Mouse (Mus musculus): ENCODE results near the gene Myl4. TPM values are rescaled to one million over a fixed set of nuclear protein-coding genes. Genes with fewer than 3 reads are reported as not detected.
A peak's percentile ranks its signal among the peaks of the same experiment; 100 is the strongest.

The Myl4 gene
- total RNA-seq, 2 experiments from 2014 or later = 280 to 698 TPM

GRCm38 (mm10) chr11:104596365-104596764, 45.9 kb downstream of the Myl4 start:
- no peak for DNase-seq
- intact Hi-C loops (cut with DNase I) = loop anchor here (10.0 kb wide), 1 partner anchor 388 kb away; no protein-coding TSS in a partner anchor

DNA sequence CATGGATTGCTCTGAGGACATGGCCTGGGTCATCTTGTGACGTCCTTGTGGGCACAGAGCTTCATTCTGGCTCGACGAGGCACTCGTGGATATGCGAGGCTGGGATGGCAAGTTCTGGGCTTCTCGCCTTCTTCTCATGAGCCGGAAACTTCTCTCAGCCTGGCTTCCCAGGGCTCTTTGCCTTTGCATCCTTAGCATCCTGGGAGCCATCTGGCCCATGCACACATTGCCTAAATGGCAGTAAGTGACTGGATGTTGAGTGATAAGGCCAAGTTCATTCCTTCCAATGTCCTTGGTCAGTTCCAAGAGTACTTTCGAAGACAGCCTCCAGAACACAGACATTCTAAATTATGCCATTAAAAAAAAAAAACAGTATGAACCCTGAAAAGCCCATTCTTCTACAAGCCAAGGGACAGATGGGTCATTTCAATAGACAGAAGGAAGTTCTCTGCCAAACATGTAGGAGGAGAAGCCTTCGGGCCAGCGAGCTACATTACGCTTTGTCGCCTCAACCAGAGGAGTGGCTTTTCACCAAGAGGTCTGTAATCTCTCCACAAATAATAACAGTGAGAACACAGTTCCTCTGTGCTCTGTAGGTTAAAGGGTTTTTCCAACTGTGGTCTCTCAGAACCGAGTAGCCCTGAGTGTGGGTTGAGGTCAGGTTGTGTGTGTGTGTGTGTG, 48.9 kb downstream of the Myl4 start:
- intact Hi-C loops (cut with DNase I) = loop anchor here (10.0 kb wide), 1 partner anchor 385 kb away; no protein-coding TSS in a partner anchor
- peak in 1 of 2 experiments; percentile 29 for DNase-seq

DNA sequence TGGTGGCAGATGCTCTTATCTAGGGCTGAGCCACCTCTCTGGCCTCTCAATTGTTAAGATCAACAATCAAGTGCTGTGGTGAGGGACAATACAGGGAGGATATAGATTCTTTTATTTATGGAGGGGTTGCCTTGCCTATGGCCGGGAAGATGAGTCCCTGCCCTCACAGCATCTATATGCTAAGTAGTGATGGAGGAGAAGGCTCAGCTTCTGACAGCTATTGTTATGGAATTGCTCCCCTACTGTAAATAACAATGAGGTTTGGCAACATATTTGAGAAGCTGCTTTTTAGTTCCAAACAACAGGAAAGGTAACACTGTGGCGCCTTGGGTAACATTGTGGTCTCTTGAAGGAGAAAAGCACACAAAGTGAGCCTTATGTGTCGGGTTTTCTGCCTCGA, 50.2 kb downstream of the Myl4 start:
- DNase-seq = no peak
- intact Hi-C loops (cut with DNase I) = no loop called here

- DNase-seq = no peak
- intact Hi-C loops (cut with DNase I) = no loop called here
Observed at GRCm38 (mm10) chr11:104604192-104604591, 53.7 kb downstream of the Myl4 start.

GRCm38 (mm10) chr11:104607491-104608245, 57.2 kb downstream of the Myl4 start, which contains the start of gene Itgb3:
Gene Itgb3, plus strand, starts transcription at chr11:104608000.
- intact Hi-C loops (cut with DNase I) = no loop called here

GRCm38 (mm10) chr11:104608249-104608920, 57.9 kb downstream of the Myl4 start:
- intact Hi-C loops (cut with DNase I) = no loop called here
- DNase-seq = no peak

More at GRCm38 (mm10) chr11:104607491-104608245, 57.2 kb downstream of the Myl4 start, which contains the start of gene Itgb3:
- peak; percentile 83 to 85 for DNase-seq

- DNase-seq = no peak
- intact Hi-C loops (cut with DNase I) = no loop called here
Observed at GRCm38 (mm10) chr11:104609033-104609684, 58.7 kb downstream of the Myl4 start.

GRCm38 (mm10) chr11:104609733-104610132, 59.3 kb downstream of the Myl4 start:
- no peak for DNase-seq
- intact Hi-C loops (cut with DNase I) = no loop called here

GRCm38 (mm10) chr11:104611579-104612151, 61.2 kb downstream of the Myl4 start:
- no peak for DNase-seq
- intact Hi-C loops (cut with DNase I) = no loop called here

- intact Hi-C loops (cut with DNase I) = no loop called here
- no peak for DNase-seq
Observed at GRCm38 (mm10) chr11:104613551-104613950, 63.1 kb downstream of the Myl4 start.

GRCm38 (mm10) chr11:104614130-104614529, 63.7 kb downstream of the Myl4 start:
- intact Hi-C loops (cut with DNase I) = no loop called here
- no peak for DNase-seq

DNA sequence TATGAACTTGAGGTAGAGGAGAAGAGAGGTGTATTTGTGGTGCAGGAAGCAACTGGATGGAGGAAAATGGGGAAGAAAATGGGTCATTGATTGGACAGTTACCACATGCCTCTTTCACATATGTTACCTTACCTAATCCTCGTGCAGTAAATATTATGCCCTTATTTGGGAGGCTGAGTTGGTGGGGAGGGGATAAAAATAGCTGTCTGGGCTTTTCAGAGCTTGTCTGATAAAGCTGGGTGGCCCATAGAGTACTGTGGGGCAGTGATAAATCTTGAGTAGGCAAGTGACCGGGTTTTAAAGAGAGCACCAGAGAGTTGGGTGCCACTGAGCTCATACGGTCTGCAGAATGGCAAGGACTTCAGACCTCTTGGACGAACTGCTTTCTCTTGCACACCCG, 65.7 kb downstream of the Myl4 start:
- intact Hi-C loops (cut with DNase I) = no loop called here
- no peak for DNase-seq

GRCm38 (mm10) chr11:104618638-104619076, 68.2 kb downstream of the Myl4 start:
- no peak for DNase-seq
- intact Hi-C loops (cut with DNase I) = no loop called here

GRCm38 (mm10) chr11:104619084-104620022, 68.9 kb downstream of the Myl4 start:
- DNase-seq = no peak
- intact Hi-C loops (cut with DNase I) = no loop called here

GRCm38 (mm10) chr11:104622040-104622962, 71.8 kb downstream of the Myl4 start:
- DNase-seq = no peak
- intact Hi-C loops (cut with DNase I) = no loop called here

GRCm38 (mm10) chr11:104624791-104625391, 74.4 kb downstream of the Myl4 start:
- peak; percentile 61 to 67 for DNase-seq
- intact Hi-C loops (cut with DNase I) = no loop called here

All from heart, postnatal 14 days (tissue).